Mouse (Mus musculus) hindbrain, embryonic 11.5 days (tissue): Measurements from ENCODE around the gene Gm8773. TPM values are rescaled to one million over a fixed set of nuclear protein-coding genes. Genes with fewer than 3 reads are reported as not detected.

ENCODE experiments used
- ATAC-seq: fragments of 200-750 bp; cut with Nextera tagmentation; 2 replicates; pipeline ENCODE4 v1.8.0; 2017; ENCODE audit warnings: mild to moderate bottlenecking, moderate TSS enrichment, moderate library complexity; ENCODE audit not compliant: low FRiP score
- DNase-seq: peaks from one replicate; pipeline ENCODE4 v3.0.0-alpha.2; 2015; ENCODE audit warnings: low spot score
- H3K27ac ChIP-seq: fragments of 300-500 bp; sonication (generic); 2 replicates; pipeline ENCODE4 v1.5.1; 2014; ENCODE audit warnings: mild to moderate bottlenecking, low read depth, low read length
- H3K27me3 ChIP-seq: fragments of 300-500 bp; sonication (generic); 2 replicates; pipeline ENCODE4 v1.6.1; 2014; ENCODE audit warnings: mild to moderate bottlenecking, low read length, moderate library complexity, mixed read lengths; ENCODE audit not compliant: control insufficient read depth, insufficient read depth
- H3K36me3 ChIP-seq: fragments of 300-500 bp; sonication (generic); 2 replicates; pipeline ENCODE4 v1.6.1; 2014; ENCODE audit warnings: mild to moderate bottlenecking, low read length, moderate library complexity, mixed read lengths; ENCODE audit not compliant: control insufficient read depth, insufficient read depth
- H3K4me1 ChIP-seq: fragments of 300-500 bp; sonication (generic); replicated peaks from 2 replicates; pipeline ENCODE4 v1.6.1; 2014; ENCODE audit warnings: low read length, mixed read lengths; ENCODE audit not compliant: control insufficient read depth, insufficient read depth
- H3K4me2 ChIP-seq: fragments of 300-500 bp; sonication (generic); replicated peaks from 2 replicates; pipeline ENCODE4 v1.6.1; 2014; ENCODE audit warnings: mild to moderate bottlenecking, low read depth, low read length
- H3K4me3 ChIP-seq: fragments of 300-500 bp; sonication (generic); 2 replicates; pipeline ENCODE4 v1.5.1; 2014; ENCODE audit warnings: low read depth, low read length
- H3K9ac ChIP-seq: fragments of 300-500 bp; sonication (generic); 2 replicates; pipeline ENCODE4 v1.6.1; 2014; ENCODE audit warnings: low read depth, low read length
- H3K9me3 ChIP-seq: fragments of 300-500 bp; sonication (generic); 2 replicates; pipeline ENCODE4 v1.6.1; 2016; ENCODE audit warnings: low read length; ENCODE audit not compliant: control insufficient read depth
- WGBS: fragments of 180-500 bp; shearing (Covaris S2); extraction: QIAGEN DNeasy Blood & Tissue Kit; methylation state at CpG from one replicate; pipeline ENCODE4 v1.1.7; 2014; 5-methylcytosine and 5-hydroxymethylcytosine counted together
- polyA plus RNA-seq: library from polyadenylated mRNA; unstranded; fragments of >200 nt; fragmentation: Nextera tagmentation; extraction: Ambion mirVana; gene quantifications from 2 replicates; pipeline ENCODE4 v1.2.1, GENCODE M21; 2014

Gene Gm8773
- 4.0 and 5.0 TPM in 2 replicates for polyA plus RNA-seq

DNA sequence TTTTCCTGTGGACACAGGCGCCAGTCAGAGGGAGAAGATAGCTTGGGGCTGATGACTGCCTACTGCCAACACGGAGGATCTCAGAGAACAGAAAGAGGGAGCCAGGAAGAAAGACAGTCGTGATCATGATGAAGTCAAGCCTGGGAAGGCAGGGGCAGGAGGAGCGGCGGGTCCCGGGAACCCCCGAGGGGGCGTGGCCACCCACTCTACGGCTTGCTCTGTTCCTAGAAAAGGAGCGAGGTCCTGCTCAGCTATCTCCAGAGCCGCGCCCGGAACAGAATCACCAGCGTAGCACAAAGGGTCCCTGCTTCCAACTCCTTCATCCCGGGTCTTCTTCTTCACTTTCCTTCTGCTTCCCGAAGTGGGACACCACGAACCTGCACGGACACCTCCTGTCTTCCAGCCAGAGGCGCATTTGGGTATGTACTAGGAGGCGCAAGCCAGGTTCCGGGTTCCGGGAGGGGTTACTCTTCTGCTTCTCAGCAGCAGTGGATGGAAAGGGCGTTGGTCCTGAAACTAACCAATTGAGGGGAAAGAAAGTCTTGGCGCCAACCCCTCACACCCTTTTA, at the start of gene Gm8773:
Gene Gm8773 (plus strand): TSS at position 51 of the 569 bp plus-strand sequence.
- ATAC-seq (peak; percentile 88), DNase-seq (peak; percentile 68)
- Histone ChIP-seq H3K27me3 (peaks cover 2% of the 10 kb centered on the region; the same call in 1 of the 2 replicates), H3K9me3 (no peaks in the 10 kb centered on the region), H3K36me3 (no peaks in the 10 kb centered on the region), H3K9ac (peak within 1 kb of the TSS; percentile 63), H3K27ac (no peak within 1 kb of the TSS), H3K4me2 (peak within 1 kb of the TSS; percentile 85), H3K4me3 (peak within 1 kb of the TSS; percentile 50), H3K4me1 (0 out of 2 replicates have a peak, but pooled peaks cover 3% of the 10 kb centered on the region)
- under 1% methylated on average over 24 of the region's 24 CpGs for WGBS

DNA sequence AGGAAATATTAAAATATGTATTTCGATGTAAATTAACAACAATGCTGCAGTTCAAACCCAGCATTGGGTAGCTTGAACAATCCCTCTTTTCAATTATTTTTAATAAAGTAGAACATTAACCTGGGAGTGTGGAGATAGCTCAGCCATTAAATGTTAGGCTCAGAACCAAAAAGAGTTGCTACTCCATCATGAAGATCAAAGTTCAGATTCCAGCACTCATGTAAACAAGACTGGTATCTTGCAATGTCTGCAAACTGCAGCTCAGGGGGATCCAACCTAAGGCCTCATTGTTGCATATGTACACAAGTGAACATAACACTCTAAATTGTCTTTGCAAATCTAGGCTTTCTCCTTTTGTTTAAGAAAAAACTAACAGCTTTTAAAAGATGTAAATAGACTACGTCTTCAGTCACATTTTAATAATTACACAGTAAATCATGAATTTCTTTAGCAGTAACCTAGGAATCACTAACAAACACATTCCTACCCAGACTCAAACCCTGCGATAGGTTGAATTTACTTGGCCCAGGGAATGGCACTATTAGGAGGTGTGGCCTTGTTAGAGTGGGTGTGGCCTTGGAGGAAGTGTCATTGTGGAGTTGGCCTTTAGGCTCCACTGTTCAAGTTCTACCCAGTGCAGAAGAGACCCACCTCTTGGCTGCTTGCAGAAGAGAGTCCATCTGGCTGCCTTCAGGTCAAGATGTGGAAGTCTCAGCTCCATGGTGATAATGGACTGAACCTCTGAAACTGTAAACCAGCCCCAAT, 39.8 kb upstream of the Gm8773 start:
- Histone ChIP-seq H3K4me2 (no peak overlapping the region), H3K9ac (no peak overlapping the region), H3K27me3 (no peaks in the 10 kb centered on the region), H3K4me1 (no peaks in the 10 kb centered on the region), H3K36me3 (0 out of 2 replicates have a peak, but pooled peaks cover 2% of the 10 kb centered on the region), H3K27ac (no peak overlapping the region), H3K9me3 (no peaks in the 10 kb centered on the region), H3K4me3 (no peak overlapping the region)
- WGBS: 88% methylated on average over 3 of the region's 3 CpGs
- DNase-seq: no peak
- no peak for ATAC-seq

DNA sequence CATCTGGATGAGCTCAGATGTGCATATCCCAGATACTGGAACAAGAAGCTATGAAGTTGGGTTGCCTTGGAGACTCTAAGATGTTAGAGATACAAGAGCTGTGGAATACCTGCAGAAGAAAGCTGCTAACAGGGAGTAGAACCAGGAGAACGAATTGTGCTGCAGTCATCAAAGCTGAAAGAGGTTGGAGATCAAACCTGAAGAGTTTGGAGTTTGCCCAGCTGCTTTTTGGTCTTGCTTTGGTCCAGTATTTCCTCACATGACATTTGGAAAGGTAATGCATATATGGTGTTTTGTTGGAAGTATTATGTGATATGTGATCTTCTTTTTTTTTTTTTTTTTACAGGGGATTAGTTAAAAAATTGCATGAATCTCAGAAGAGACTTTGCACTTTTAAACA, 37.5 kb upstream of the Gm8773 start:
- Histone ChIP-seq H3K4me1 (no peaks in the 10 kb centered on the region), H3K9me3 (no peaks in the 10 kb centered on the region), H3K4me2 (no peak overlapping the region), H3K27ac (no peak overlapping the region), H3K27me3 (no peaks in the 10 kb centered on the region), H3K9ac (no peak overlapping the region), H3K4me3 (no peak overlapping the region), H3K36me3 (0 out of 2 replicates have a peak, but pooled peaks cover 2% of the 10 kb centered on the region)
- no peak for ATAC-seq
- DNase-seq: no peak
- WGBS: 97% methylated on average over 1 of the region's 1 CpGs

- Histone ChIP-seq H3K27me3 (no peaks in the 10 kb centered on the region), H3K4me1 (no peaks in the 10 kb centered on the region), H3K9ac (no peak overlapping the region), H3K36me3 (0 out of 2 replicates have a peak, but pooled peaks cover 4% of the 10 kb centered on the region), H3K27ac (no peak overlapping the region), H3K4me2 (no peak overlapping the region), H3K9me3 (no peaks in the 10 kb centered on the region), H3K4me3 (no peak overlapping the region)
- DNase-seq (no peak), ATAC-seq (no peak)
- WGBS: 89% methylated on average over 3 of the region's 3 CpGs
Observed at GRCm38 (mm10) chr5:5539771-5540170, 33.8 kb upstream of the Gm8773 start.

DNA sequence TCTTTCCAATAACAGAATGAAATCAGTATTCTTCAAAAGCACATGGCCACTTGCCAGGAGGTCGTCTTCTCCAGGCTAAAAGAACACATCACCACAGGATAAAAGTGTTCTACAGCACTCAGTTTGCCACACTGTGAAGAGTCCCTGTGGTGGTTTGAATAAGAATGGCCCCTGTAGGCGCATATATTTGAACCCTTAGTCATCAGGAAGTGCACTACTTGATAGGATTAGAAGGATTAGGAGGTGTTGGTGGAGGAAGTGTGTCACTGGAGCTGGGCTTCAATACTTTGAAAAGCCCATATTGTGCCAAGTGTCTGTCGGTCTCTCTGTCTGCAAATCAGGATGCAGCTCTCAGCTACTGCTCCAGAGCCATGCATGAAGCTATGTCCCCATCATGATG, 33.2 kb upstream of the Gm8773 start:
- ATAC-seq: no peak
- Histone ChIP-seq H3K9ac (no peak overlapping the region), H3K4me2 (no peak overlapping the region), H3K4me1 (no peaks in the 10 kb centered on the region), H3K27ac (no peak overlapping the region), H3K4me3 (no peak overlapping the region), H3K36me3 (0 out of 2 replicates have a peak, but pooled peaks cover 4% of the 10 kb centered on the region), H3K9me3 (no peaks in the 10 kb centered on the region), H3K27me3 (no peaks in the 10 kb centered on the region)
- no peak for DNase-seq
- 84% methylated on average over 3 of the region's 3 CpGs for WGBS

- no peaks in the 10 kb centered on the region for H3K27me3 ChIP-seq
- no peaks in the 10 kb centered on the region for H3K4me1 ChIP-seq
- H3K4me2 ChIP-seq: no peak overlapping the region
- DNase-seq: no peak
- 94% methylated on average over 1 of the region's 1 CpGs for WGBS
- no peak overlapping the region for H3K27ac ChIP-seq
- H3K9ac ChIP-seq: no peak overlapping the region
- H3K9me3 ChIP-seq: no peaks in the 10 kb centered on the region
- peaks cover 16% of the 10 kb centered on the region for H3K36me3 ChIP-seq
- no peak overlapping the region for H3K4me3 ChIP-seq
- no peak for ATAC-seq
Observed at GRCm38 (mm10) chr5:5551110-5551509, 22.5 kb upstream of the Gm8773 start.

DNA sequence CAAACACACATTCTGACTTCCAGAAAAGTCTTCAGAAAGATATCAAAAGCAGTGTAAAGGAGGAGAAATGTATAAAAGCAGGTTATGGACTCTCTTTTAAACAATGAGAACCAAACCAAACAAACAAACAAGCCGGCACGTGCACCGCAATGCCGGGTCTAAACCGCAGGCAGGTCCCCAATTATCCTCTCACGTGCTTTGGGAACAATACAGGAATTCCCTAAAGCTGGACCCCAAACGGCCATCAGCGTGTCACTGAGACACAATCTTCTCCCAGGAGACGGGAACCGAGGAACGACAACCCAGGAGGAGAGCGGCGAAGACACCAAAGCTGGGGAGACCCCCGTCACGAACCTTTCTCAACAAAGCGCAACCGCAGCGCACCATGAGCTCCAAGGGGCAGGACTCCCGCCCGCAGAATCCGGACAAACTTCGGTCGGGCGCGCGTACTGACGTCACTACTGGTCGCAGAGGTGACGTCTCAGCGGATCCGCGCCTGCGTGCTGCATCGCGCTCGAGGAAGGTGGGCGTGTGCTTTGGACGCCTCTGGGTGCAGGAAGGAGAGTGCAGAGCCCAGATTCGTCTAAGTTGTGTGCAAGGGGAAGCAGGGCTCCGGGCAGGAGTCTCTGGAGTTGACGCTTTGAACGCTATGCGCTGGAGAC, 14.4 kb upstream of the Gm8773 start, which contains the start of gene Gtpbp10:
Gene Gtpbp10 (minus strand): TSS at position 460 of the 662 bp plus-strand sequence.
- WGBS: under 1% methylated on average over 43 of the region's 43 CpGs
- H3K4me1 ChIP-seq: no peaks in the 10 kb centered on the region
- no peaks in the 10 kb centered on the region for H3K27me3 ChIP-seq
- H3K4me2 ChIP-seq: peak within 1 kb of the TSS; percentile 50
- DNase-seq (peak; percentile 97), ATAC-seq (peak; percentile 99)
- peak within 1 kb of the TSS; percentile 66 for H3K4me3 ChIP-seq
- H3K36me3 ChIP-seq: peaks cover 8% of the 10 kb centered on the region
- peak within 1 kb of the TSS; percentile 80 for H3K9ac ChIP-seq
- no peak within 1 kb of the TSS for H3K27ac ChIP-seq
- H3K9me3 ChIP-seq: no peaks in the 10 kb centered on the region

DNA sequence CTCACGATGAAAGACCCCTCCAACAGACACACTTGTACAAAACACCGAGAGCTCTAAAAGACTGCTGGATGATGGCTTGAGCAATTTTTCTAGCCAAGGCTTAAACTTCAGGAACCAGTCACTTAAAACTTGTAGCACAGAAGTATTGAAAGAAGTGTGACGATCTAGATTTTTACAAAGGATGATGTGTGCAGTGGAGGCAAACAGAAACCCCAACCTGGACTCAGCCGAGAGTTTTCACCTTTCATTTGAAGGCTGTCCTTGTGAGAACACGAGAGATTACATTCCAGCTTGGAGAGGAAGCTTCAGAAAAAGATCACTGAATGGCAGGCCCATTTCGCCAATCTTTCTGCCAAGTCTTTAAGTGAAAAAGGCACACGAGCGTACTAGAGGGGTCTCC, 13.8 kb upstream of the Gm8773 start:
- H3K4me1 ChIP-seq: no peaks in the 10 kb centered on the region
- H3K27me3 ChIP-seq: no peaks in the 10 kb centered on the region
- ATAC-seq (no peak), DNase-seq (no peak)
- peak overlapping the region; percentile 50 for H3K4me2 ChIP-seq
- H3K27ac ChIP-seq: no peak overlapping the region
- peaks cover 2% of the 10 kb centered on the region; the same call in 1 of the 2 replicates for H3K36me3 ChIP-seq
- WGBS: 50% methylated on average over 8 of the region's 8 CpGs
- peak overlapping the region; percentile 66 for H3K4me3 ChIP-seq
- H3K9me3 ChIP-seq: no peaks in the 10 kb centered on the region
- H3K9ac ChIP-seq: peak overlapping the region; percentile 80
